Mouse (Mus musculus) embryonic facial prominence, embryonic 11.5 days (tissue): ENCODE results near the gene Tlx3. TPM values are rescaled to one million over a fixed set of nuclear protein-coding genes. Genes with fewer than 3 reads are reported as not detected.

ENCODE experiments used
- ATAC-seq: fragments of 200-750 bp; cut with Nextera tagmentation; replicated peaks from 2 replicates; pipeline ENCODE4 v1.8.0; 2017; ENCODE audit warnings: low read depth; ENCODE audit not compliant: insufficient number of reproducible peaks, low FRiP score, low TSS enrichment
- DNase-seq: peaks from one replicate; pipeline ENCODE4 v3.0.0-alpha.2; 2015; ENCODE audit warnings: low spot score
- H3K27ac ChIP-seq: fragments of 300-500 bp; sonication (generic); replicated peaks from 2 replicates; pipeline ENCODE4 v1.5.1; 2014; ENCODE audit warnings: mild to moderate bottlenecking, low read depth, low read length, control low read depth
- H3K27me3 ChIP-seq: fragments of 300-500 bp; sonication (generic); 2 replicates; pipeline ENCODE4 v1.6.1; 2014; ENCODE audit warnings: mild to moderate bottlenecking, low read length, moderate library complexity, mixed read lengths; ENCODE audit not compliant: control insufficient read depth, insufficient read depth
- H3K36me3 ChIP-seq: fragments of 300-500 bp; sonication (generic); replicated peaks from 2 replicates; pipeline ENCODE4 v1.6.1; 2014; ENCODE audit warnings: low read depth, mild to moderate bottlenecking, low read length, moderate library complexity, mixed read lengths; ENCODE audit not compliant: control insufficient read depth, insufficient read depth
- H3K4me1 ChIP-seq: fragments of 300-500 bp; sonication (generic); 2 replicates; pipeline ENCODE4 v1.6.1; 2014; ENCODE audit warnings: low read length, mixed read lengths; ENCODE audit not compliant: control insufficient read depth, insufficient read depth
- H3K4me2 ChIP-seq: fragments of 300-500 bp; sonication (generic); 2 replicates; pipeline ENCODE4 v1.6.1; 2014; ENCODE audit warnings: low read depth, mild to moderate bottlenecking, control low read depth, low read length, moderate library complexity
- H3K4me3 ChIP-seq: fragments of 300-500 bp; sonication (generic); 2 replicates; pipeline ENCODE4 v1.5.1; 2014; ENCODE audit warnings: low read depth, low read length, control low read depth
- H3K9ac ChIP-seq: fragments of 300-500 bp; sonication (generic); replicated peaks from 2 replicates; pipeline ENCODE4 v1.6.1; 2014; ENCODE audit warnings: mild to moderate bottlenecking, control low read depth, low read length
- H3K9me3 ChIP-seq: fragments of 300-500 bp; sonication (generic); replicated peaks from 2 replicates; pipeline ENCODE4 v1.6.1; 2016; ENCODE audit warnings: mild to moderate bottlenecking, low read length, inconsistent platforms, mixed read lengths; ENCODE audit not compliant: control insufficient read depth
- WGBS: fragments of 180-500 bp; shearing (Covaris S2); extraction: QIAGEN DNeasy Blood & Tissue Kit; methylation state at CpG from one replicate; pipeline ENCODE4 v1.1.7; 2014; 5-methylcytosine and 5-hydroxymethylcytosine counted together
- polyA plus RNA-seq: library from polyadenylated mRNA; unstranded; fragments of >200 nt; fragmentation: Nextera tagmentation; extraction: Ambion mirVana; gene quantifications from 2 replicates; pipeline ENCODE4 v1.2.1, GENCODE M21; 2014

Tlx3 gene
- polyA plus RNA-seq, 1 experiment from 2014 or later, result 6.0 TPM

DNA sequence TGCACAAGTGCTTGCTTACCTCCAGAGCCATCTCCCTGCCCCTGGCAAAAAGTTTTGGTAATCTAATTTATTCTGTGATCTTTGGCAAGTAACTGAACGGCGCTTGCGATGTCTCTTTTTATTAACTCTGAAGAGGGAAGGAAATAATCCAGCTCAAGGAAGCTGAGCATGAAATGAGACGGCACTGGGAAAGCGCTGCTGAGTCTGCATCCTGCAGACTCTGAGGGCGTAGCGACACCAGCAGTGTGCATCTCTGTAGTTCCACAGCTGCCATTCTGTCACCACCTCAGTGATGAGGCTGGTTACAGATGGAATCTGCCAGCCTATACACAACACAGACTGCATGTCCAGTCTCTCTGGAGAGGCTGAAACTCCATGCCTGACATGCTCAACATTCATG, 17.4 kb upstream of the Tlx3 start:
- no peak for DNase-seq
- H3K27me3 ChIP-seq, result no peaks in the 10 kb centered on the region
- no peak overlapping the region for H3K4me2 ChIP-seq
- H3K9ac ChIP-seq, result no peak overlapping the region
- no peaks in the 10 kb centered on the region for H3K9me3 ChIP-seq
- no peak for ATAC-seq
- no peak overlapping the region for H3K27ac ChIP-seq
- H3K36me3 ChIP-seq, result no peaks in the 10 kb centered on the region
- no peaks in the 10 kb centered on the region for H3K4me1 ChIP-seq
- WGBS, result 78% methylated on average over 7 of the region's 7 CpGs
- H3K4me3 ChIP-seq, result no peak overlapping the region

DNA sequence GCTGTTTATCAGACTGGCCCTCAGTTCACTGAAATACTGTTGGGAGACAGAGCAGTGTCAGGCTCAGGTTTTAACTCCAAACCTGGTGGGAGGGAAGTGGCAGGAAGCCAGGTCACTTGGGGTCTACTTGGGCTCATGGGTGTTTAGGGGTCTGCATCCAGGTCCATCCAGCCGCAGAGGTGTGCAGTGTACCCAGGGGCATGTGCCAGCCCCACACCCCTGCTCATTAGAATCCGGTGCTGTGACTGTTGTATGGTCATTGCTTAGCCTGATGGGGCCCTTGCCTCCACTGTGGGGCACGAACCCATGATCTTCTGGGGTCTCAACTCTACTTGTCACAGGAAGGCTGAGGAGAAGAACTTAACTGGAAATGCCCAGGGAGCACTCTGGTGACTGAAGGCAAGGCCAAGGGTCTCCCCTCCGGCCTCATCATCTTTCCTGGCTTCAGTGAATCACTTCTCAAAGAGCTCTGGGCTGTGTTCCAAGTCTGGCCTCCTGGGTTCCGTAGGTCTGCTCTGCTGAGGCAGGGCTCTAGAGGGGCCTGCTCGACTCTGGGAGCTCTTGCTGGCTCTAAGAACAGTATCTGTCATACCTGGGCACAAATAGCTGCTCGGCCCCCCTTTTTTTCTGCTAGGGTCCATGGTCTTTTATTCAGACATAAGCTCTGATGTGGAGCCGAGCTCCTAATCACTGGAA, 14.1 kb upstream of the Tlx3 start:
- no peaks in the 10 kb centered on the region for H3K4me1 ChIP-seq
- no peaks in the 10 kb centered on the region for H3K9me3 ChIP-seq
- no peak for ATAC-seq
- H3K4me3 ChIP-seq, result no peak overlapping the region
- no peak overlapping the region for H3K9ac ChIP-seq
- H3K27ac ChIP-seq, result no peak overlapping the region
- H3K4me2 ChIP-seq, result no peak overlapping the region
- WGBS, result 84% methylated on average over 8 of the region's 8 CpGs
- H3K27me3 ChIP-seq, result no peaks in the 10 kb centered on the region
- no peaks in the 10 kb centered on the region for H3K36me3 ChIP-seq
- DNase-seq, result no peak

GRCm38 (mm10) chr11:33207411-33207810, 4.0 kb upstream of the Tlx3 start:
- ATAC-seq, result no peak
- Histone ChIP-seq H3K4me3 (no peak overlapping the region), H3K4me1 (no peaks in the 10 kb centered on the region; the same call in none of the 2 replicates), H3K4me2 (no peak overlapping the region), H3K36me3 (no peaks in the 10 kb centered on the region), H3K9ac (no peak overlapping the region), H3K9me3 (no peaks in the 10 kb centered on the region), H3K27me3 (peaks cover 41% of the 10 kb centered on the region), H3K27ac (no peak overlapping the region)
- 84% methylated on average over 2 of the region's 2 CpGs for WGBS
- DNase-seq, result no peak

GRCm38 (mm10) chr11:33204966-33205365, 1.6 kb upstream of the Tlx3 start:
- peaks cover 9% of the 10 kb centered on the region for H3K4me1 ChIP-seq
- no peaks in the 10 kb centered on the region for H3K9me3 ChIP-seq
- no peak overlapping the region for H3K4me2 ChIP-seq
- H3K27me3 ChIP-seq, result peaks cover 64% of the 10 kb centered on the region
- H3K9ac ChIP-seq, result no peak overlapping the region
- DNase-seq, result no peak
- no peak for ATAC-seq
- no peak overlapping the region for H3K4me3 ChIP-seq
- no peaks in the 10 kb centered on the region for H3K36me3 ChIP-seq
- WGBS, result 8% methylated on average over 3 of the region's 3 CpGs
- H3K27ac ChIP-seq, result no peak overlapping the region

DNA sequence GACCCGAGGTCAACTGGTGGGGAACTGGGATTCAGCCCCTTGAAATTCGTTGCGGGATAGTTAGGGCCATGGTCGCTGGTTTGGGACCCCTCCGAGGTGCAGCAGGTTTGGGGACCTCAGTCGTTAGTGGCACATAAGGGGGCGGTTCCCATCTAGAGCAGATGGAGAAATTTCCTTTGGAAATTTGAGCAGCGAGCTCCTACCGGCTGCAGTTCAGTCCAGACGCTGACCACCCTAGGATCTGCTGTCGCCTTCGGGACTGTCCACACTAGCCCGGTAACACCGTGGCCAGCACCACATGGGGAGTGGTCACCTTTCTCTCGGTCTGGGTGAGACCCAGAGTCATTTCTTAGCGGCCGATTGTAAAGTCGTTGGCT, 928 bp upstream of the Tlx3 start:
- Histone ChIP-seq H3K27ac (no peak overlapping the region), H3K4me2 (peak overlapping the region; percentile 14; the same call in 1 of the 2 replicates), H3K4me3 (0 out of 2 replicates have a peak overlapping the region, but pooled peaks have one; percentile 13), H3K9ac (no peak overlapping the region; the same call in 1 of the 2 replicates), H3K27me3 (peaks cover 68% of the 10 kb centered on the region), H3K9me3 (no peaks in the 10 kb centered on the region), H3K4me1 (peaks cover 9% of the 10 kb centered on the region), H3K36me3 (no peaks in the 10 kb centered on the region)
- DNase-seq (peak; percentile 27), ATAC-seq (no peak)
- WGBS, result 1% methylated on average over 18 of the region's 18 CpGs

- Histone ChIP-seq H3K4me2 (peak overlapping the region; percentile 49), H3K9me3 (no peaks in the 10 kb centered on the region), H3K4me1 (peaks cover 9% of the 10 kb centered on the region), H3K27me3 (peaks cover 78% of the 10 kb centered on the region), H3K4me3 (peak overlapping the region; percentile 25), H3K36me3 (no peaks in the 10 kb centered on the region), H3K9ac (0 out of 2 replicates have a peak overlapping the region, but pooled peaks have one; percentile 33), H3K27ac (0 out of 2 replicates have a peak overlapping the region, but pooled peaks have one; percentile 6)
- under 1% methylated on average over 46 of the region's 47 CpGs for WGBS
- DNase-seq, result no peak
- ATAC-seq, result 0 out of 2 replicates have a peak, but pooled peaks have one; percentile 11
These were observed 417 bp downstream of the Tlx3 start for GRCm38 (mm10) chr11:33202972-33203371.

- no peak overlapping the region for H3K9ac ChIP-seq
- peaks cover 84% of the 10 kb centered on the region for H3K27me3 ChIP-seq
- 1% methylated on average over 28 of the region's 37 CpGs for WGBS
- H3K36me3 ChIP-seq, result no peaks in the 10 kb centered on the region
- no peak for ATAC-seq
- peak overlapping the region; percentile 25 for H3K4me3 ChIP-seq
- no peak overlapping the region for H3K27ac ChIP-seq
- H3K9me3 ChIP-seq, result no peaks in the 10 kb centered on the region
- DNase-seq, result no peak
- H3K4me2 ChIP-seq, result no peak overlapping the region
- H3K4me1 ChIP-seq, result peaks cover 9% of the 10 kb centered on the region
These were observed 1.1 kb downstream of the Tlx3 start for GRCm38 (mm10) chr11:33202296-33202695.

GRCm38 (mm10) chr11:33201626-33202010, 1.8 kb downstream of the Tlx3 start:
- WGBS, result 2% methylated on average over 19 of the region's 19 CpGs
- DNase-seq, result no peak
- H3K9me3 ChIP-seq, result no peaks in the 10 kb centered on the region
- H3K4me3 ChIP-seq, result peak overlapping the region; percentile 37; the same call in 1 of the 2 replicates
- no peak overlapping the region for H3K9ac ChIP-seq
- H3K4me2 ChIP-seq, result 0 out of 2 replicates have a peak overlapping the region, but pooled peaks have one; percentile 27
- H3K27me3 ChIP-seq, result peaks cover 85% of the 10 kb centered on the region
- H3K36me3 ChIP-seq, result no peaks in the 10 kb centered on the region
- H3K27ac ChIP-seq, result no peak overlapping the region
- ATAC-seq, result no peak
- H3K4me1 ChIP-seq, result peaks cover 9% of the 10 kb centered on the region
